Mouse (Mus musculus) cerebellum, adult 2 months (tissue): ENCODE results near the gene Slc26a1. TPM values are rescaled to one million over a fixed set of nuclear protein-coding genes. Genes with fewer than 3 reads are reported as not detected.
A peak's percentile ranks its signal among the peaks of the same experiment; 100 is the strongest.
"Not testable (repeated sequence)": the region's sequence is repeated elsewhere in the genome, so short reads cannot be mapped to it uniquely, and the experiment has no call there.

Source experiments
- DNase-seq, 2 experiments: peaks; one replicate each; pipeline ENCODE4 v3.0.0; 2021
- H3K27ac ChIP-seq: fragments of 200-500 bp; 2 replicates; pipeline ENCODE4 v1.5.1; 2012; ENCODE audit warnings: low read length, control low read depth, inconsistent platforms; ENCODE audit not compliant: insufficient read depth
- H3K27me3 ChIP-seq: fragments of 200-500 bp; 2 replicates; pipeline ENCODE4 v1.6.1; 2012; ENCODE audit warnings: inconsistent platforms, mild to moderate bottlenecking, low read length, moderate library complexity; ENCODE audit not compliant: control insufficient read depth, insufficient read depth
- H3K4me1 ChIP-seq: fragments of 200-500 bp; 2 replicates; pipeline ENCODE4 v1.6.1; 2011; ENCODE audit warnings: low read length; ENCODE audit not compliant: control insufficient read depth, insufficient read depth
- H3K4me3 ChIP-seq: fragments of 200-500 bp; replicated peaks from 2 replicates; pipeline ENCODE3; 2011; ENCODE audit warnings: mild to moderate bottlenecking, low read depth, low read length, control low read depth; ENCODE audit not compliant: insufficient read depth
- CTCF ChIP-seq: fragments of 200-500 bp; IDR thresholded peaks from 2 replicates; pipeline ENCODE4 v1.5.1; 2011; ENCODE audit warnings: low read depth, mild to moderate bottlenecking, control low read depth, low read length, moderate library complexity, borderline replicate concordance; ENCODE audit not compliant: insufficient read depth
- POLR2A ChIP-seq: fragments of 200-500 bp; IDR thresholded peaks from 2 replicates; pipeline ENCODE4 v1.6.1; 2011; ENCODE audit warnings: low read length, control low read depth, borderline replicate concordance; ENCODE audit not compliant: insufficient read depth
- WGBS: fragments of 180-500 bp; shearing (Covaris S2); methylation state at CpG from one replicate; pipeline ENCODE4 v1.1.7; 2018; 5-methylcytosine and 5-hydroxymethylcytosine counted together
- polyA plus RNA-seq: library from polyadenylated mRNA; depleted of rRNA; stranded (reverse); fragments of >200 nt; gene quantifications from 2 replicates; pipeline ENCODE4 v1.2.3, GENCODE M21; 2012

Slc26a1 gene
- polyA plus RNA-seq, 1 experiment: 1.7 TPM

- Histone ChIP-seq H3K4me1 (peaks cover 9% of the 10 kb centered on the region), H3K27me3 (no peaks in the 10 kb centered on the region), H3K4me3 (no peak overlapping the region), H3K27ac (no peak overlapping the region)
- DNase-seq: no peak
- no peak for TF ChIP-seq CTCF
- no peak for TF ChIP-seq POLR2A
- WGBS: 93% methylated on average over 2 of the region's 2 CpGs
Measured at GRCm38 (mm10) chr5:108643674-108644073, 31.7 kb downstream of the Slc26a1 start.

GRCm38 (mm10) chr5:108636172-108636571 is 39.2 kb downstream of the Slc26a1 start:
- H3K4me3 ChIP-seq: no peak overlapping the region
- TF ChIP-seq CTCF (no peak), POLR2A (no peak)
- H3K27me3 ChIP-seq: no peaks in the 10 kb centered on the region
- DNase-seq: no peak
- no peak overlapping the region for H3K27ac ChIP-seq
- H3K4me1 ChIP-seq: no peaks in the 10 kb centered on the region
- 79% methylated on average over 4 of the region's 4 CpGs for WGBS

- H3K4me1 ChIP-seq, H3K27ac ChIP-seq, H3K27me3 ChIP-seq, H3K4me3 ChIP-seq, DNase-seq: not testable (repeated sequence)
- 56% methylated on average over 3 of the region's 3 CpGs for WGBS
Measured at GRCm38 (mm10) chr5:108634088-108634487, 41.3 kb downstream of the Slc26a1 start.

GRCm38 (mm10) chr5:108633676-108634075 is 41.7 kb downstream of the Slc26a1 start:
- WGBS: 39% methylated on average over 4 of the region's 4 CpGs
- no peak for DNase-seq
- H3K27ac ChIP-seq: no peak overlapping the region
- no peaks in the 10 kb centered on the region for H3K4me1 ChIP-seq
- no peak overlapping the region for H3K4me3 ChIP-seq
- H3K27me3 ChIP-seq: no peaks in the 10 kb centered on the region
- TF ChIP-seq POLR2A: no peak
- TF ChIP-seq CTCF: no peak

- TF ChIP-seq CTCF (no peak), POLR2A (peak; percentile 96)
- Histone ChIP-seq H3K27ac (peak within 1 kb of the TSS; percentile 76), H3K4me1 (peaks cover 2% of the 10 kb centered on the region; the same call in 1 of the 2 replicates), H3K4me3 (peak within 1 kb of the TSS; percentile 85), H3K27me3 (no peaks in the 10 kb centered on the region)
- DNase-seq: peak; percentile 94 to 95
- WGBS: under 1% methylated on average over 58 of the region's 58 CpGs
Measured at GRCm38 (mm10) chr5:108629634-108630483, 45.5 kb downstream of the Slc26a1 start, which contains the start of the genes Gak and Tmem175. Gene Gak, minus strand, starts transcription at chr5:108629755. Gene Tmem175, plus strand, starts transcription at chr5:108629770.

- no peaks in the 10 kb centered on the region for H3K27me3 ChIP-seq
- H3K4me3 ChIP-seq: peak overlapping the region; percentile 85
- TF ChIP-seq POLR2A (no peak), CTCF (no peak)
- WGBS: 1% methylated on average over 32 of the region's 32 CpGs
- no peak for DNase-seq
- H3K4me1 ChIP-seq: peaks cover 2% of the 10 kb centered on the region; the same call in 1 of the 2 replicates
- H3K27ac ChIP-seq: peak overlapping the region; percentile 76
Measured at GRCm38 (mm10) chr5:108628891-108629633, 46.3 kb downstream of the Slc26a1 start.

GRCm38 (mm10) chr5:108626050-108626660 is 49.2 kb downstream of the Slc26a1 start:
- 41% methylated on average over 4 of the region's 4 CpGs for WGBS
- TF ChIP-seq CTCF (no peak), POLR2A (no peak)

More at GRCm38 (mm10) chr5:108626050-108626660, 49.2 kb downstream of the Slc26a1 start:
- H3K27me3 ChIP-seq: no peaks in the 10 kb centered on the region
- H3K27ac ChIP-seq: no peak overlapping the region
- peak in 1 of 2 experiments; percentile 60 for DNase-seq
- H3K4me3 ChIP-seq: no peak overlapping the region
- H3K4me1 ChIP-seq: peaks cover 2% of the 10 kb centered on the region; the same call in 1 of the 2 replicates
